ENCODE assay signal across 26 mouse cellular contexts in the genomic region with DNA sequence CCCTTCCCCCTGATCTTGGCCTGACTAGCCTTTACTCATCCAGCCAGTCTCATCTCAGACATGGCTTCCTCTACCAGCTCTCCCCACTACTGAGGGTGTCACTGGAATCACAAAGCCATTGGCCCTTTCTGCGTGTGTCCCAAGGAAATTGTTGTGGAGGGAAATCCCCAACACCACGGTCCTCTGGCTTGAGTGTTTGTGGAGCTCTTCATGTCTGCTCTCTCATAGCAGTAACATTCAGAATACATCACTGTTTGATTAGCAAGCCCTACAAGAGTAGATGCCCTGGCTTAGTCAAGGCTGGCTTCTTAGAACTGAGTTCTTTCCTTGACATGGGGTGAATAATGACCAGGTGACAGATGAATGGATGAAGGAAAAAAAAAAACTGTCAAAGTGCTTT. TPM values are rescaled to one million over a fixed set of nuclear protein-coding genes. Genes with fewer than 3 reads are reported as not detected.
"Had no signal": no experiment of that assay in that cellular context is flagged by ENCODE, and none has a peak within 500 bp of the region (broad histone marks: within the 10 kb centered on the region; RNA-seq: fewer than 3 reads in every experiment).

No protein-coding gene starts in this region.

- ATAC-seq: liver, postnatal 0 days; midbrain, embryonic 13.5 days; midbrain, embryonic 15.5 days had no signal

- H3K4me3 ChIP-seq: liver, embryonic 13.5 days; liver, embryonic 15.5 days; megakaryocyte, embryonic 14.5 days; midbrain, embryonic 13.5 days; midbrain, embryonic 15.5 days; neural tube, embryonic 13.5 days; neural tube, embryonic 15.5 days had no signal

- H3K27ac ChIP-seq: liver, embryonic 13.5 days; liver, embryonic 15.5 days; macrophage; midbrain, embryonic 13.5 days; midbrain, embryonic 15.5 days; neural tube, embryonic 13.5 days; neural tube, embryonic 15.5 days had no signal

- H3K27me3 ChIP-seq: liver, embryonic 13.5 days; liver, embryonic 15.5 days; midbrain, embryonic 13.5 days; midbrain, embryonic 15.5 days; neural tube, embryonic 13.5 days had no signal

- H3K36me3 ChIP-seq: liver, embryonic 13.5 days; liver, embryonic 15.5 days; midbrain, embryonic 13.5 days; midbrain, embryonic 15.5 days; neural tube, embryonic 13.5 days; neural tube, embryonic 15.5 days had no signal

- H3K9ac ChIP-seq: liver, embryonic 13.5 days; liver, embryonic 15.5 days; liver, postnatal 0 days; lung, embryonic 14.5 days; midbrain, embryonic 13.5 days; midbrain, embryonic 15.5 days; neural tube, embryonic 13.5 days; neural tube, embryonic 15.5 days had no signal

- H3K4me2 ChIP-seq: liver, embryonic 11.5 days; liver, embryonic 13.5 days; liver, embryonic 15.5 days; lung, embryonic 14.5 days; midbrain, embryonic 11.5 days; midbrain, embryonic 13.5 days; midbrain, embryonic 15.5 days; neural tube, embryonic 13.5 days; neural tube, embryonic 15.5 days had no signal

- DNase-seq: liver, embryonic 13.5 days; liver, postnatal 0 days; lung, embryonic 14.5 days; retina, postnatal 1 day; right cerebral cortex, adult 18-20 months; right cerebral cortex, postnatal 25 days; right cerebral cortex, postnatal 4 days; spleen, adult 18-20 months; thymus, adult 2 months; thymus, postnatal 25 days had no signal

- H3K9me3 ChIP-seq: liver, embryonic 13.5 days; liver, embryonic 15.5 days; megakaryocyte, embryonic 14.5 days; midbrain, embryonic 13.5 days; midbrain, embryonic 15.5 days; neural tube, embryonic 13.5 days; neural tube, embryonic 15.5 days had no signal

RNA-seq across cellular contexts. Expression of gene Dusp13, which starts 4.1 kb away (rescaled TPM):
- total RNA-seq: megakaryocyte progenitor cell, adult 5-6 weeks; midbrain, postnatal 0 days; monocyte, adult 5-6 weeks had no signal
- polyA plus RNA-seq: liver, embryonic 11.5 days; liver, embryonic 13.5 days; liver, postnatal 0 days; lung, embryonic 14.5 days; midbrain, embryonic 11.5 days; midbrain, embryonic 13.5 days; midbrain, embryonic 15.5 days; midbrain, postnatal 0 days; neural tube, embryonic 11.5 days; neural tube, embryonic 13.5 days; stomach, embryonic 14.5 days had no signal

RNA-seq across cellular contexts. Expression of gene Dupd1, which starts 32.5 kb away (rescaled TPM):
- total RNA-seq: megakaryocyte progenitor cell, adult 5-6 weeks; monocyte, adult 5-6 weeks had no signal
- polyA plus RNA-seq: liver, embryonic 13.5 days; liver, postnatal 0 days; lung, embryonic 14.5 days; lung, embryonic 16.5 days; macrophage; midbrain, embryonic 11.5 days; midbrain, embryonic 15.5 days; neural tube, embryonic 13.5 days; small intestine, adult 2 months; stomach, embryonic 14.5 days had no signal
